Mouse (Mus musculus): ENCODE measurements around the gene Dazap1. TPM values are rescaled to one million over a fixed set of nuclear protein-coding genes. Genes with fewer than 3 reads are reported as not detected.
"Not testable (repeated sequence)": the region's sequence is repeated elsewhere in the genome, so short reads cannot be mapped to it uniquely, and the experiment has no call there.

Dazap1 gene
- polyA plus RNA-seq, 1 experiment from 2014 or later, result 21.1 TPM

- 3% methylated on average over 4 of the region's 4 CpGs for WGBS (ENCODE audit: insufficient replicate concordance)
- Histone ChIP-seq H3K36me3 (ENCODE audit: control insufficient read depth, insufficient read depth) (peaks cover 10% of the 10 kb centered on the region), H3K9ac (ENCODE audit: low read depth, low read length) (peak overlapping the region; percentile 8; the same call in 1 of the 2 replicates), H3K9me3 (replicated peaks; ENCODE audit: control insufficient read depth, low read length) (no peaks in the 10 kb centered on the region), H3K27ac (ENCODE audit: low read length) (no peak overlapping the region), H3K4me2 (ENCODE audit: low read depth, low read length) (no peak overlapping the region), H3K4me3 (ENCODE audit: low read depth, low read length) (no peak overlapping the region), H3K4me1 (ENCODE audit: control insufficient read depth, low read depth, low read length) (peaks cover 27% of the 10 kb centered on the region), H3K27me3 (ENCODE audit: control insufficient read depth, insufficient read depth, low read depth, low read length) (no peaks in the 10 kb centered on the region)
- no peak for ATAC-seq (ENCODE audit: low read depth)
These were observed 15.7 kb upstream of the Dazap1 start for GRCm38 (mm10) chr10:80245600-80245999.

- no peak overlapping the region for H3K9ac ChIP-seq (ENCODE audit: low read depth, low read length)
- no peak for ATAC-seq (ENCODE audit: low read depth)
- H3K27me3 ChIP-seq (ENCODE audit: control insufficient read depth, insufficient read depth, low read depth, low read length), result no peaks in the 10 kb centered on the region
- 63% methylated on average over 6 of the region's 6 CpGs for WGBS (ENCODE audit: insufficient replicate concordance)
- H3K4me3 ChIP-seq (ENCODE audit: low read depth, low read length), result no peak overlapping the region
- no peak overlapping the region for H3K27ac ChIP-seq (ENCODE audit: low read length)
- peaks cover 6% of the 10 kb centered on the region; the same call in 1 of the 2 replicates for H3K36me3 ChIP-seq (ENCODE audit: control insufficient read depth, insufficient read depth)
- H3K4me2 ChIP-seq (ENCODE audit: low read depth, low read length), result no peak overlapping the region
- H3K9me3 ChIP-seq (replicated peaks; ENCODE audit: control insufficient read depth, low read length), result no peaks in the 10 kb centered on the region
- peaks cover 33% of the 10 kb centered on the region for H3K4me1 ChIP-seq (ENCODE audit: control insufficient read depth, low read depth, low read length)
These were observed 13.4 kb upstream of the Dazap1 start for GRCm38 (mm10) chr10:80247849-80248248.

- peaks cover 33% of the 10 kb centered on the region for H3K4me1 ChIP-seq (ENCODE audit: control insufficient read depth, low read depth, low read length)
- 23% methylated on average over 3 of the region's 3 CpGs for WGBS (ENCODE audit: insufficient replicate concordance)
These were observed 12.8 kb upstream of the Dazap1 start for GRCm38 (mm10) chr10:80248437-80248836.

GRCm38 (mm10) chr10:80248971-80249640 lies 12.2 kb upstream of the Dazap1 start, which contains the start of gene Ndufs7:
Gene Ndufs7 (plus strand): TSS chr10:80249121.
- H3K9ac ChIP-seq (ENCODE audit: low read depth, low read length), result peak within 1 kb of the TSS; percentile 91
- no peaks in the 10 kb centered on the region for H3K27me3 ChIP-seq (ENCODE audit: control insufficient read depth, insufficient read depth, low read depth, low read length)
- WGBS (ENCODE audit: insufficient replicate concordance), result under 1% methylated on average over 53 of the region's 53 CpGs
- peak within 1 kb of the TSS; percentile 87 for H3K4me2 ChIP-seq (ENCODE audit: low read depth, low read length)
- H3K27ac ChIP-seq (ENCODE audit: low read length), result peak within 1 kb of the TSS; percentile 94
- H3K4me1 ChIP-seq (ENCODE audit: control insufficient read depth, low read depth, low read length), result peaks cover 33% of the 10 kb centered on the region
- peak within 1 kb of the TSS; percentile 88 for H3K4me3 ChIP-seq (ENCODE audit: low read depth, low read length)
- H3K9me3 ChIP-seq (replicated peaks; ENCODE audit: control insufficient read depth, low read length), result no peaks in the 10 kb centered on the region
- peaks cover 4% of the 10 kb centered on the region; the same call in 1 of the 2 replicates for H3K36me3 ChIP-seq (ENCODE audit: control insufficient read depth, insufficient read depth)
- peak; percentile 86 for ATAC-seq (ENCODE audit: low read depth)

More at GRCm38 (mm10) chr10:80248437-80248836, 12.8 kb upstream of the Dazap1 start:
- peak overlapping the region; percentile 88 for H3K4me3 ChIP-seq (ENCODE audit: low read depth, low read length)
- not testable (repeated sequence) for H3K27me3 ChIP-seq (ENCODE audit: control insufficient read depth, insufficient read depth, low read depth, low read length); H3K36me3 ChIP-seq (ENCODE audit: control insufficient read depth, insufficient read depth); H3K9me3 ChIP-seq (replicated peaks; ENCODE audit: control insufficient read depth, low read length); ATAC-seq (ENCODE audit: low read depth)
- peak overlapping the region; percentile 87 for H3K4me2 ChIP-seq (ENCODE audit: low read depth, low read length)
- peak overlapping the region; percentile 94; the same call in 1 of the 2 replicates for H3K27ac ChIP-seq (ENCODE audit: low read length)
- peak overlapping the region; percentile 40; the same call in 1 of the 2 replicates for H3K9ac ChIP-seq (ENCODE audit: low read depth, low read length)

- no peak for ATAC-seq (ENCODE audit: low read depth)
- peak overlapping the region; percentile 94 for H3K27ac ChIP-seq (ENCODE audit: low read length)
These were observed 11.2 kb upstream of the Dazap1 start for GRCm38 (mm10) chr10:80250059-80250458.

GRCm38 (mm10) chr10:80250573-80250972 lies 10.7 kb upstream of the Dazap1 start:
- ATAC-seq (ENCODE audit: low read depth), result no peak
- Histone ChIP-seq H3K4me3 (ENCODE audit: low read depth, low read length) (peak overlapping the region; percentile 88), H3K9me3 (replicated peaks; ENCODE audit: control insufficient read depth, low read length) (no peaks in the 10 kb centered on the region), H3K4me2 (ENCODE audit: low read depth, low read length) (peak overlapping the region; percentile 87), H3K36me3 (ENCODE audit: control insufficient read depth, insufficient read depth) (peaks cover 14% of the 10 kb centered on the region), H3K9ac (ENCODE audit: low read depth, low read length) (peak overlapping the region; percentile 91; the same call in 1 of the 2 replicates), H3K27me3 (ENCODE audit: control insufficient read depth, insufficient read depth, low read depth, low read length) (no peaks in the 10 kb centered on the region), H3K27ac (ENCODE audit: low read length) (0 out of 2 replicates have a peak overlapping the region, but pooled peaks have one; percentile 6), H3K4me1 (ENCODE audit: control insufficient read depth, low read depth, low read length) (peaks cover 28% of the 10 kb centered on the region)
- 82% methylated on average over 4 of the region's 4 CpGs for WGBS (ENCODE audit: insufficient replicate concordance)

More at GRCm38 (mm10) chr10:80250059-80250458, 11.2 kb upstream of the Dazap1 start:
- peaks cover 33% of the 10 kb centered on the region for H3K4me1 ChIP-seq (ENCODE audit: control insufficient read depth, low read depth, low read length)
- 30% methylated on average over 2 of the region's 2 CpGs for WGBS (ENCODE audit: insufficient replicate concordance)
- H3K36me3 ChIP-seq (ENCODE audit: control insufficient read depth, insufficient read depth), result peaks cover 9% of the 10 kb centered on the region
- H3K9ac ChIP-seq (ENCODE audit: low read depth, low read length), result peak overlapping the region; percentile 91
- H3K4me2 ChIP-seq (ENCODE audit: low read depth, low read length), result peak overlapping the region; percentile 87
- no peaks in the 10 kb centered on the region for H3K27me3 ChIP-seq (ENCODE audit: control insufficient read depth, insufficient read depth, low read depth, low read length)
- H3K9me3 ChIP-seq (replicated peaks; ENCODE audit: control insufficient read depth, low read length), result no peaks in the 10 kb centered on the region
- H3K4me3 ChIP-seq (ENCODE audit: low read depth, low read length), result peak overlapping the region; percentile 88

- no peak for ATAC-seq (ENCODE audit: low read depth)
- H3K4me1 ChIP-seq (ENCODE audit: control insufficient read depth, low read depth, low read length), result peaks cover 24% of the 10 kb centered on the region
- H3K4me2 ChIP-seq (ENCODE audit: low read depth, low read length), result no peak overlapping the region
- H3K36me3 ChIP-seq (ENCODE audit: control insufficient read depth, insufficient read depth), result peaks cover 19% of the 10 kb centered on the region
- no peaks in the 10 kb centered on the region for H3K9me3 ChIP-seq (replicated peaks; ENCODE audit: control insufficient read depth, low read length)
- no peaks in the 10 kb centered on the region for H3K27me3 ChIP-seq (ENCODE audit: control insufficient read depth, insufficient read depth, low read depth, low read length)
- no peak overlapping the region for H3K4me3 ChIP-seq (ENCODE audit: low read depth, low read length)
- no peak overlapping the region for H3K9ac ChIP-seq (ENCODE audit: low read depth, low read length)
- no peak overlapping the region for H3K27ac ChIP-seq (ENCODE audit: low read length)
These were observed 9.3 kb upstream of the Dazap1 start for GRCm38 (mm10) chr10:80252011-80252410.

- Histone ChIP-seq H3K27me3 (ENCODE audit: control insufficient read depth, insufficient read depth, low read depth, low read length) (no peaks in the 10 kb centered on the region), H3K27ac (ENCODE audit: low read length) (no peak overlapping the region), H3K4me2 (ENCODE audit: low read depth, low read length) (no peak overlapping the region), H3K36me3 (ENCODE audit: control insufficient read depth, insufficient read depth) (peaks cover 21% of the 10 kb centered on the region), H3K9ac (ENCODE audit: low read depth, low read length) (no peak overlapping the region; the same call in 1 of the 2 replicates), H3K9me3 (replicated peaks; ENCODE audit: control insufficient read depth, low read length) (no peaks in the 10 kb centered on the region), H3K4me3 (ENCODE audit: low read depth, low read length) (no peak overlapping the region), H3K4me1 (ENCODE audit: control insufficient read depth, low read depth, low read length) (peaks cover 22% of the 10 kb centered on the region)
- 78% methylated on average over 11 of the region's 11 CpGs for WGBS (ENCODE audit: insufficient replicate concordance)
- no peak for ATAC-seq (ENCODE audit: low read depth)
These were observed 8.6 kb upstream of the Dazap1 start for GRCm38 (mm10) chr10:80252493-80253274.

- WGBS (ENCODE audit: insufficient replicate concordance), result 75% methylated on average over 6 of the region's 6 CpGs
- Histone ChIP-seq H3K27ac (ENCODE audit: low read length) (no peak overlapping the region), H3K4me3 (ENCODE audit: low read depth, low read length) (no peak overlapping the region), H3K27me3 (ENCODE audit: control insufficient read depth, insufficient read depth, low read depth, low read length) (no peaks in the 10 kb centered on the region), H3K36me3 (ENCODE audit: control insufficient read depth, insufficient read depth) (peaks cover 23% of the 10 kb centered on the region), H3K9ac (ENCODE audit: low read depth, low read length) (no peak overlapping the region), H3K4me1 (ENCODE audit: control insufficient read depth, low read depth, low read length) (peaks cover 23% of the 10 kb centered on the region), H3K9me3 (replicated peaks; ENCODE audit: control insufficient read depth, low read length) (no peaks in the 10 kb centered on the region), H3K4me2 (ENCODE audit: low read depth, low read length) (no peak overlapping the region)
- ATAC-seq (ENCODE audit: low read depth), result no peak
These were observed 7.7 kb upstream of the Dazap1 start for GRCm38 (mm10) chr10:80253551-80253950.
